Mouse (Mus musculus): ENCODE data around the gene Sgo2b. TPM values are rescaled to one million over a fixed set of nuclear protein-coding genes. Genes with fewer than 3 reads are reported as not detected.
A peak's percentile ranks its signal among the peaks of the same experiment; 100 is the strongest.

Gene Sgo2b
- polyA plus RNA-seq, 1 experiment = not detected

DNA sequence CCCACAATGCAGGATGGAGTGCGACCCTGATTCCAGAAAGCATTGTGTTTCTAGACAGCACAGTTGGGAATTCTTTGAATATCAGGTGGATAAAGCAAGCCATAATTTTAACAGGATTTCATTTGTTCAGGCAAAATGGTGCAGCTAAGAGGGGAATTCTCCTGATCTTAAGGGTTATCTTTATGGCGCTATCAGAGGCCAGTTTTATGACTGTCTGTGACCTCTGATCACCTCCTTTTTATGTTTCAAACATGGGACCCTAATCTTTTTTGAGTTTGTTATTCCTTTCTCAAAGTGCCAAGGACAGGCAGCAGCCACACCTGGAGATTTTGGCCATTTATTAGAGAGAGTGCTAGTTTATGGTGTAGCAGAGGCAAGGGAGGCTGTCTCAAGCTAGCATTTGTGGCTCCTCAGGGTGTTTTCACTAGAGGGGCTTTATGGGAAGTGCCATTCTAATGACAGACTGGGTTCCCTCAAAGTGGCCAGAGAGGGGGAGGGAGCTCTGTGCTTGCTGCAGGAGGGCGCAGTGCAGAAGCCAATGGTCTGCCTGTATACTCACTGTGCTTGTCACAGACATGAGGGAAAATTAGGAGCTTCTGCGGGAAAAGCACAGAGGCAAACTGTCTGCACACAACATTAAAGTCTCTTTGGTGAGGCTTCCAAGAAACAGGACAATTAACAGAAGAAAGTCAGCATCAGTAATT, 30.6 kb downstream of the Sgo2b start:
- Histone ChIP-seq H3K4me1 (ENCODE audit: control insufficient read depth, insufficient read depth, low read length) (no peaks in the 10 kb centered on the region), H3K27ac (ENCODE audit: insufficient read depth, low read depth, low read length) (no peak overlapping the region), H3K4me3 (ENCODE audit: insufficient read depth, low read depth, low read length) (no peak overlapping the region), H3K27me3 (replicated peaks; ENCODE audit: control insufficient read depth, insufficient read depth, low read length) (no peaks in the 10 kb centered on the region), H3K36me3 (ENCODE audit: control insufficient read depth, insufficient read depth, low read length) (no peaks in the 10 kb centered on the region)
- WGBS = 27% methylated on average over 4 of the region's 4 CpGs
- TF ChIP-seq CTCF (conservative IDR thresholded peaks at IDR 0.05; ENCODE audit: insufficient read depth, insufficient read length, low read depth, low read length) (no peak), POLR2A (IDR thresholded peaks at IDR 0.05; ENCODE audit: low read depth, low read length) (no peak)
- DNase-seq = no peak

DNA sequence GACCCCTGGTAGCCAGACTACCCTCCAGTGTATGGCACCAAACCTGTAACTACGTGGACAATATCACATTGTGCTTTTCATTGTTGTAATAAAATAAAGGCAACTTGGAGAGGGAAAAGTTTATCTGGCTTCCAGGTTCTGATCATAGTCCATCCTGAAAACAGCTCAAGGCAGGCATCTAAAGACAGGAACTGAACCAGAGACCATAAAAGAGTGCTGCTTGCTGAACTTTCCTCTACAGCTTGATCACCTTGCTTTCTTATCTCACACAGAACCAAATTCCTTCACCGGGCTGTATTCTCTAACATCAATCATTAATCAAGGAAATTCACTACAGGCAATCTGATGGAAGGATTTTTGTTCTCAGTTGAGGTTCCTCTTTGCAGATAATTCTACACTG, 57.0 kb downstream of the Sgo2b start:
- Histone ChIP-seq H3K36me3 (ENCODE audit: control insufficient read depth, insufficient read depth, low read length) (no peaks in the 10 kb centered on the region), H3K4me1 (ENCODE audit: control insufficient read depth, insufficient read depth, low read length) (no peaks in the 10 kb centered on the region), H3K27ac (ENCODE audit: insufficient read depth, low read depth, low read length) (no peak overlapping the region), H3K4me3 (ENCODE audit: insufficient read depth, low read depth, low read length) (no peak overlapping the region), H3K27me3 (replicated peaks; ENCODE audit: control insufficient read depth, insufficient read depth, low read length) (no peaks in the 10 kb centered on the region)
- TF ChIP-seq POLR2A (IDR thresholded peaks at IDR 0.05; ENCODE audit: low read depth, low read length) = no peak
- no peak for TF ChIP-seq CTCF (conservative IDR thresholded peaks at IDR 0.05; ENCODE audit: insufficient read depth, insufficient read length, low read depth, low read length)
- 53% methylated on average over 2 of the region's 2 CpGs for WGBS
- DNase-seq = no peak

DNA sequence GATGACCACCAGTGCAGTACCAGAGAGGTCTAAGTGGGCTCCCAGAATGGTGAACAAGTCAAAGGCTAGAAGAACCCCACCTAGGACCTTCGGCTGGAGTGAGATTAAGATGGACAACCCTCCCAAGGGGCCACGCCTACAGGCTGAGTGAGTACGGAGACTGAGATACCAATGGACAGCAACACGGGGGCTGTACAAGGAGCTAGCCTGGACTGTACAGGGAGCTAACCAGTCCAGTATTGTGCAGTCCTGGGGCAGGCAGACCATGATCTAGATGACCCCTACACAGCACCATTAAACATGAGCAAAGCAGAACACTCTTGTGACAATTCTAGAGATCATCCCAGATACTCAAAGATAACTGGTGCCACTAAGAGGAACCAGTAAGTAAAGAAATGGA, 73.7 kb downstream of the Sgo2b start:
- Histone ChIP-seq H3K27ac (ENCODE audit: insufficient read depth, low read depth, low read length) (no peak overlapping the region), H3K4me3 (ENCODE audit: insufficient read depth, low read depth, low read length) (no peak overlapping the region), H3K4me1 (ENCODE audit: control insufficient read depth, insufficient read depth, low read length) (no peaks in the 10 kb centered on the region), H3K27me3 (replicated peaks; ENCODE audit: control insufficient read depth, insufficient read depth, low read length) (no peaks in the 10 kb centered on the region), H3K36me3 (ENCODE audit: control insufficient read depth, insufficient read depth, low read length) (no peaks in the 10 kb centered on the region)
- no peak for DNase-seq
- 71% methylated on average over 4 of the region's 4 CpGs for WGBS
- no peak for TF ChIP-seq CTCF (conservative IDR thresholded peaks at IDR 0.05; ENCODE audit: insufficient read depth, insufficient read length, low read depth, low read length)
- no peak for TF ChIP-seq POLR2A (IDR thresholded peaks at IDR 0.05; ENCODE audit: low read depth, low read length)

DNA sequence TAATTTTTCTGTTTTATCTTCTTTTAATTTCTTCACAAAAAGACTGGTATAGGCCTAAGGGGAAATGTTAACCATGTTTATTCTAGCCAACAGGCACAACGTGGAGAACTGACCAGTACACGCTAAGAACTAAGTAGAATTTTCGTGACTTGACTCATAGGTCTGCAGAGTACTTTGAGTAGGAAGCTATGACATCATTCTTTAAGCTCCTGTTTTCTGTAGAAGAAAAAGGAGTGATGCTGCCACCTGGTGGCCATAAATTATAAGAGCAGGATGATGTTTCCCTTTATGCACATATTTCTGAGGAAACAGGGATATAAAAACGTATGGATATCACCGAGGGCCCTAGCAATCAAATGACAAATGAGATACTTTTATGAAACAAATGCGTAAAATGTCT, 74.7 kb downstream of the Sgo2b start:
- DNase-seq = peak; percentile 62
- Histone ChIP-seq H3K27me3 (replicated peaks; ENCODE audit: control insufficient read depth, insufficient read depth, low read length) (no peaks in the 10 kb centered on the region), H3K4me1 (ENCODE audit: control insufficient read depth, insufficient read depth, low read length) (no peaks in the 10 kb centered on the region), H3K36me3 (ENCODE audit: control insufficient read depth, insufficient read depth, low read length) (no peaks in the 10 kb centered on the region), H3K4me3 (ENCODE audit: insufficient read depth, low read depth, low read length) (no peak overlapping the region), H3K27ac (ENCODE audit: insufficient read depth, low read depth, low read length) (no peak overlapping the region)
- TF ChIP-seq CTCF (conservative IDR thresholded peaks at IDR 0.05; ENCODE audit: insufficient read depth, insufficient read length, low read depth, low read length) = peak; percentile 26; the same call in 1 of the 2 replicates
- no peak for TF ChIP-seq POLR2A (IDR thresholded peaks at IDR 0.05; ENCODE audit: low read depth, low read length)
- WGBS = 9% methylated on average over 6 of the region's 6 CpGs

DNA sequence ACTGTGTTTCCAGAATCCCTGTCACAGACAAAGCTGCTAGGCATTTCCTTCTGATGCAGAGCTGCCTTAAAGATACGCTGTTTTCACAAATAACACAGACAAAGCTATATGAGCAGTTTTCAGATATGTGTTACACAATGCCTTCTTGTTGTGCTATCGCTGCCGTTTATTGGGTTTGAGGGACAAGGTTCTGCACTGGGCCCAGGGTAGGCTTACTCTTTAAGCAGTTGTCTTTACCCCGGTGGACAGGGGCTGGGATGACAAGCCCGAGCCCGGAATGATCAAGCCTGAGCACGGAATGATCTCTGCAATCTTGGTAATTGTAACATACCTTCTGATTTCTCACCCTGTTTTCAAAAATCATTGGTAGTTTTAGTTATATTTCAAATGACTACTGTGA, 75.1 kb downstream of the Sgo2b start:
- 87% methylated on average over 7 of the region's 7 CpGs for WGBS
- TF ChIP-seq POLR2A (IDR thresholded peaks at IDR 0.05; ENCODE audit: low read depth, low read length) (no peak), CTCF (conservative IDR thresholded peaks at IDR 0.05; ENCODE audit: insufficient read depth, insufficient read length, low read depth, low read length) (no peak)
- Histone ChIP-seq H3K27me3 (replicated peaks; ENCODE audit: control insufficient read depth, insufficient read depth, low read length) (no peaks in the 10 kb centered on the region), H3K36me3 (ENCODE audit: control insufficient read depth, insufficient read depth, low read length) (no peaks in the 10 kb centered on the region), H3K4me3 (ENCODE audit: insufficient read depth, low read depth, low read length) (no peak overlapping the region), H3K27ac (ENCODE audit: insufficient read depth, low read depth, low read length) (no peak overlapping the region), H3K4me1 (ENCODE audit: control insufficient read depth, insufficient read depth, low read length) (no peaks in the 10 kb centered on the region)
- no peak for DNase-seq

Data from kidney, adult 2 months (tissue).